In the genomic region with DNA sequence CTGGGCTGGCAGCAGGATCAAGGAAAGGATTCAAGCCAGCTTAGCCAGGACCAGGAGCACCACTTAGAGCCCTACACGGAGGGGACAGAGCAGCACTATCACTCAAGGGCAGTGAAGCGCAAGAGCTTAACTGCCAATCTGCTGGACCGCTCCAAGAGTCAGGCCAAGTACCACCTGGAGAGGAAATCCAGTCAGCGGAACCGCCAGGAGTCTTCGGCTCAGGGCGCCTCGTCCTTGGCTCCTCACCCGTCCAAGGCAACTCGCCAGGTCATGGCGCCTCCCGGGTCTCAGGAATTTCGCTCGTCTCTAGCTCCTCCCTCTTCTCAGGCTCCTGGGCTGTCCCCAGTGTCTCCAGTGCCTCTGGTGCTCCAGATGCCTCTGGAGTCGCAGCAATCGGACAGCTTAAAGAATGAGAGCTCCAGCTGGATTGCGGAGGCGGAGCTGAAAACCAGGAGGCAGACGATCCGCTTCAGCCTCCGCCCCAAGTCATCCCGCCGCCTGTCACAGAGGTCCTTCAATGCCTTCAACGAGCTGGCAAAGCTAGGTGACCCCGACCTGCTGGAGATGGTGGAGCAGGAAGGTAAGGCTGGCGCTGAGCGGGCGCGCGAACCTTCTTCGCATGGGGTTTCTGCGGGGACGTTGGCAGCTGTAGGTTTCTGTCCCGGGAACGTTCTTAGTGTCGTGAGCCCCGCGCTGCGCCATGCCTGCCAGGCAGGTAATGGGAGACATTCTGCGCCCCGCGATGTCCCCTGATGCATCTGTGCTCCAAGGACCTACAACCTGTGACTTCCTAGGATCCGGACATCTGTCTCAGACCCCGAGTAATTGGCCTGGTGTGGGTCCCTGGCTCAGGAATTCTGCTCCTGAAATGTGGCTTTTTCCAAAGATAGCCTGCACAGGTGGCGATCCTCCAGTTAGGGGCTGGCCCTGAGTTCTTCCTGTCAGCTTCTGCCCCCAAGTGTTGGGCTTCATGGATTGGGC, we compare ENCODE assay signal across 9 mouse cellular contexts. TPM values are rescaled to one million over a fixed set of nuclear protein-coding genes. Genes with fewer than 3 reads are reported as not detected.
DNase-seq lines count a peak whose midpoint lies in the region; ATAC-seq lines count a peak whose summit lies in the region.
"Had no signal": no experiment of that assay in that cellular context is flagged by ENCODE, and none has a peak within 500 bp of the region (broad histone marks: within the 10 kb centered on the region; RNA-seq: fewer than 3 reads in every experiment).

Ano5 (plus strand) TSS at position 359 of the 981 bp plus-strand sequence.

- H3K9me3 ChIP-seq in midbrain, embryonic 11.5 days (ENCODE audit: control insufficient read depth, low read length): no peaks in the 10 kb centered on the region

- 2% methylated on average over 45 of the region's 45 CpGs for WGBS in midbrain, embryonic 11.5 days

- H3K27ac ChIP-seq in midbrain, embryonic 11.5 days (ENCODE audit: low read depth, low read length): no peak within 1 kb of the TSS
- H3K27ac ChIP-seq: macrophage had no signal

- no peaks in the 10 kb centered on the region for H3K36me3 ChIP-seq in midbrain, embryonic 11.5 days (ENCODE audit: control insufficient read depth, insufficient read depth, low read length)

- peak within 1 kb of the TSS; percentile 86 for H3K4me2 ChIP-seq in midbrain, embryonic 11.5 days

- peak within 1 kb of the TSS; percentile 63 for H3K9ac ChIP-seq in midbrain, embryonic 11.5 days (ENCODE audit: low read length)

- intact Hi-C loops in left cerebral cortex, postnatal 25 days (cut with DNase I): loop anchor here (5.0 kb wide), 1 partner anchor 86 kb away; no protein-coding TSS in a partner anchor

- peak; percentile 6 to 21 for DNase-seq in adrenal gland, adult 18-20 months (ENCODE audit: low spot score in 2 of 2)
- peak; percentile 72 for DNase-seq in embryo, embryonic 11 days
- peak; percentile 78 for DNase-seq in gastrocnemius, postnatal 25 days
- DNase-seq in kidney, adult 11 months: peak; percentile 80
- peak; percentile 9 to 45 for DNase-seq in left cerebral cortex, postnatal 25 days (ENCODE audit: low spot score in 2 of 2)
- DNase-seq in midbrain, embryonic 11.5 days (ENCODE audit: low spot score, missing footprints): peak; percentile 90
- peak; percentile 30 for DNase-seq in right cerebral cortex, postnatal 4 days
- DNase-seq in MN1 (ENCODE audit: low spot score): no peak

- H3K4me3 ChIP-seq in midbrain, embryonic 11.5 days (ENCODE audit: low read depth, low read length): peak within 1 kb of the TSS; percentile 41

- peak; percentile 87 for ATAC-seq in midbrain, embryonic 11.5 days (ENCODE audit: low FRiP score)

- H3K4me1 ChIP-seq in midbrain, embryonic 11.5 days (ENCODE audit: control insufficient read depth, insufficient read depth, low read length): no peaks in the 10 kb centered on the region; the same call in none of the 2 replicates

- no peaks in the 10 kb centered on the region for H3K27me3 ChIP-seq in midbrain, embryonic 11.5 days (ENCODE audit: control insufficient read depth, insufficient read depth, low read length)

RNA-seq across cellular contexts. Expression of gene Ano5, which starts in this region (rescaled TPM):
- total RNA-seq in adrenal gland, adult 18-20 months (2021): under 1 TPM; 0.07 to 0.16 TPM
- 100 to 1,000 TPM; 101 to 107 TPM for total RNA-seq in gastrocnemius, postnatal 25 days (2021)
- under 1 TPM; 0.48 to 0.53 TPM for total RNA-seq in left cerebral cortex, postnatal 25 days (2021)
- 0.25 and 0.40 TPM in 2 replicates for polyA plus RNA-seq in midbrain, embryonic 11.5 days (2014; fragmentation: Nextera tagmentation; extraction: Ambion mirVana)
- polyA plus RNA-seq: macrophage had no signal

Comparison
In these comparisons a context has a peak if more than half of its experiments do, and no peak if none do; other contexts are left out.
1. RNA of gene Ano5 (total RNA-seq): 101 to 107 TPM in gastrocnemius, postnatal 25 days; 0.48 to 0.53 TPM in left cerebral cortex, postnatal 25 days and 0.07 to 0.16 TPM in adrenal gland, adult 18-20 months; every median in the first group is over 10 times any median in the second.
2. Peak in DNase-seq in adrenal gland, adult 18-20 months; RNA of the gene not detected or under 1 TPM.
3. Peak in DNase-seq in left cerebral cortex, postnatal 25 days; RNA of the gene not detected or under 1 TPM.
4. Peak in DNase-seq, ATAC-seq, H3K4me3 ChIP-seq, H3K9ac ChIP-seq and H3K4me2 ChIP-seq in midbrain, embryonic 11.5 days; RNA of the gene not detected or under 1 TPM.